Mouse (Mus musculus) stomach, embryonic 16.5 days (tissue): ENCODE data around the gene Rgl3. TPM values are rescaled to one million over a fixed set of nuclear protein-coding genes. Genes with fewer than 3 reads are reported as not detected.
A peak's percentile ranks its signal among the peaks of the same experiment; 100 is the strongest.

Source experiments
- ATAC-seq: fragments of 200-750 bp; cut with Nextera tagmentation; 2 replicates; pipeline ENCODE4 v1.8.0; 2017; ENCODE audit warnings: moderate number of reproducible peaks, moderate TSS enrichment; ENCODE audit not compliant: insufficient read depth, low FRiP score
- H3K27ac ChIP-seq: fragments of 300-500 bp; sonication (generic); 2 replicates; pipeline ENCODE4 v1.5.1; 2014; ENCODE audit warnings: low read length
- H3K27me3 ChIP-seq: fragments of 300-500 bp; sonication (generic); 2 replicates; pipeline ENCODE4 v1.6.1; 2014; ENCODE audit warnings: low read length, control low read depth, mixed read lengths; ENCODE audit not compliant: control insufficient read depth, insufficient read depth
- H3K36me3 ChIP-seq: fragments of 300-500 bp; sonication (generic); 2 replicates; pipeline ENCODE4 v1.6.1; 2014; ENCODE audit warnings: low read length; ENCODE audit not compliant: control insufficient read depth, insufficient read depth
- H3K4me1 ChIP-seq: fragments of 300-500 bp; sonication (generic); 2 replicates; pipeline ENCODE4 v1.6.1; 2014; ENCODE audit warnings: low read length, control low read depth, mixed read lengths; ENCODE audit not compliant: control insufficient read depth, insufficient read depth
- H3K4me2 ChIP-seq: fragments of 300-500 bp; sonication (generic); 2 replicates; pipeline ENCODE4 v1.6.1; 2014; ENCODE audit warnings: low read depth, low read length, mixed read lengths
- H3K4me3 ChIP-seq: fragments of 300-500 bp; sonication (generic); replicated peaks from 2 replicates; pipeline ENCODE4 v1.5.1; 2014; ENCODE audit warnings: mild to moderate bottlenecking, low read length
- H3K9ac ChIP-seq: fragments of 300-500 bp; sonication (generic); 2 replicates; pipeline ENCODE4 v1.6.1; 2014; ENCODE audit warnings: low read length
- H3K9me3 ChIP-seq: fragments of 300-500 bp; sonication (generic); replicated peaks from 2 replicates; pipeline ENCODE4 v1.6.1; 2016; ENCODE audit warnings: low read length, control low read depth; ENCODE audit not compliant: control insufficient read depth
- WGBS: fragments of 180-500 bp; shearing (Covaris S2); extraction: QIAGEN DNeasy Blood & Tissue Kit; methylation state at CpG from one replicate; pipeline ENCODE4 v1.1.7; 2014; 5-methylcytosine and 5-hydroxymethylcytosine counted together
- polyA plus RNA-seq: library from polyadenylated mRNA; unstranded; fragments of >200 nt; fragmentation: Nextera tagmentation; extraction: Ambion mirVana; gene quantifications from 2 replicates; pipeline ENCODE4 v1.2.1, GENCODE M21; 2015

Gene Rgl3
- polyA plus RNA-seq, 1 experiment from 2014 or later = 6.2 TPM

DNA sequence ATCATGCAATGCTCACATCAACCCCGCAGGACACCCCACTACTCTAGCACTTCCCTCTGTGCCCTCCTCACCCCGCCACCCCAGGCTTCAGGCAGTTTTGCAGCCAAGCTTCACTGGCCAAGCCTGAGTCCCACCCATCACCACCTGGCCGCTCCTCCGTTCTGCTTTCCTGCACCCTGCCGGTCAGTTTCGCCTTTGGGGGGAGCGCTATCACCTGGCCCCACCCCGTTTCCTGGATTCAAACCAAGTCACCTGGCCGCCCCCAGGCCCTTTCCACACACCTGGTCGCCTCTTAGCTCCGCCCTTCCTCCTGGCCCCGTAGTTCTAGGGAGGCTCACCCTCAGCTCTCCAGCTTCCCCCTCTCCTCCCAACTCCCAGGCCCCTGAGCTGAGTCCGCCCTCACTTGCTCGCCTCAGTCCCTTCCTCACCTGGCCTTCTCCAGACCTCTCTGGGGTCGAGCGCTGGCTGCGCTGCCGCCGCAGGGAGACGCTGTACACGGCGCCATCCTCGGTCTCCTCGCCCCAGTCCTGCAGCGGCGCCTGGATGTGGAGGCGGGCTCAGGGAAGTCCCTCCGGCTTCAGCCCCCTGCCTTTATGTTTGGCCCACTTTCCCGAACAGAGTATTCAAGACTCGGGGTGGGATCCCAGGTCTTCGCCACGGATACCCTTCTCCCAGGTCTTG lies 685 bp downstream of the Rgl3 start:
- peak overlapping the region; percentile 77 for H3K4me2 ChIP-seq
- H3K4me1 ChIP-seq = peaks cover 15% of the 10 kb centered on the region
- peak overlapping the region; percentile 52 for H3K4me3 ChIP-seq
- H3K9me3 ChIP-seq = no peaks in the 10 kb centered on the region
- peak overlapping the region; percentile 66 for H3K9ac ChIP-seq
- ATAC-seq = peak; percentile 54; the same call in 1 of the 2 replicates
- 1% methylated on average over 32 of the region's 32 CpGs for WGBS
- no peak overlapping the region for H3K27ac ChIP-seq
- no peaks in the 10 kb centered on the region for H3K36me3 ChIP-seq
- peaks cover 58% of the 10 kb centered on the region for H3K27me3 ChIP-seq

DNA sequence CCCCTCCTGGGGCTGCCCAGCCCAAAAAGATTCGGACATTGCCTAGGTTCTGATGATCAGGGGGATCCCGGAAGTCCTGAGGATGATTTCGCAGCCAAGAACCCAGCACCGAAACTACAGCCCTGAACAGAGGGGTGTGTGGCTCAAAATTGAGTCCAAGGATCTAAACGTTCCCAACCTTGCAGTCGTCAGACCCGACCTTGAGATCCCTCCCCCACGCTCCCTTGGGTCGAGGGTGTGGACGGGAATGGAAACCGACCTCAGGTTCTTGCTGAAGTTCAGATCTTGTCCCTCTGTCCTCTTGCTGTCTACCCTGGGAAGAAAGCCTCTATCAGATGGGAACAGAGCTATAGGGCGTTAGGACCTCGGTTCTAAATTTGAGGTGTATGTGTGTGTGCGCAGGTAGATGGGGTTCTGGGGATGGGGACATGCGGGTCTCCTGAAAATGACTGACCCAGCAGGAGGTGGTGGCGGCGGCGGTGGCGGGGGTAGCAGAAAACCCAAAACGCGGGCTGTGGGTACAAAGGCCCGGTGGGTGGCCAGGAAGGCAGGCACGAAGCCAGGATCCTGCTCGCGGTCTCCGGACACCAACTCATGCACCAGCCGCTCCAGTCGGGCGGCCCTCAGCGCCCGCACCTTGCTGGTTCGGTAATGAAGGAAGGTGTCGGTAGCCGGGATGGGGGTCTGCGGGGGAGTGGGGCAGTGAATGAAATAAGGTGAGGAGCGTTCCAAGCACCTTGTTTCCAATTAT lies 1.5 kb downstream of the Rgl3 start:
- WGBS = 11% methylated on average over 36 of the region's 36 CpGs
- no peak overlapping the region for H3K9ac ChIP-seq
- ATAC-seq = no peak
- H3K27me3 ChIP-seq = peaks cover 58% of the 10 kb centered on the region
- H3K4me1 ChIP-seq = peaks cover 15% of the 10 kb centered on the region
- no peaks in the 10 kb centered on the region for H3K9me3 ChIP-seq
- no peaks in the 10 kb centered on the region for H3K36me3 ChIP-seq
- H3K4me3 ChIP-seq = peak overlapping the region; percentile 52
- H3K27ac ChIP-seq = no peak overlapping the region
- H3K4me2 ChIP-seq = peak overlapping the region; percentile 77

DNA sequence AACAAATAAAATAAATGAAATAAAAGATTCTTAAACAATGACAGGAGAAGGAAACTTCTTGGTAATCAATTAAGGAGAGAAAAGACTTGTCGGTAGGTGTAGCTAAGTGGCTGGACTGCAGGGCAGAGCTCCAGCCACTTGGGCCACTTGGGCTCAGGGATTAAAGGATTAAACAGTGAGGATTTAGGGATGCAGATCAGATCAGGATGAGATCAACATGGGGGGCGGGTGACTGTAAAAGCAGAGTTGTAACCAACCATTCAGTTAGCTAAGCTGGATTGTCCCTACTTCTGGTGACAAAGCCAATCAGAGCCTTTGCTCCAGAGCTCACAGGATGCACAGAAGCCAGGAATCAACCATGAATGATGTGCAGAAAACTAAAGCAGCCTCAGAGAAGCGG lies 5.3 kb downstream of the Rgl3 start:
- WGBS = 24% methylated on average over 3 of the region's 3 CpGs
- H3K36me3 ChIP-seq = no peaks in the 10 kb centered on the region
- no peak overlapping the region for H3K4me2 ChIP-seq
- H3K4me3 ChIP-seq = no peak overlapping the region
- peaks cover 23% of the 10 kb centered on the region for H3K27me3 ChIP-seq
- H3K9me3 ChIP-seq = no peaks in the 10 kb centered on the region
- H3K9ac ChIP-seq = no peak overlapping the region
- H3K4me1 ChIP-seq = 0 out of 2 replicates have a peak, but pooled peaks cover 9% of the 10 kb centered on the region
- no peak overlapping the region for H3K27ac ChIP-seq
- no peak for ATAC-seq

DNA sequence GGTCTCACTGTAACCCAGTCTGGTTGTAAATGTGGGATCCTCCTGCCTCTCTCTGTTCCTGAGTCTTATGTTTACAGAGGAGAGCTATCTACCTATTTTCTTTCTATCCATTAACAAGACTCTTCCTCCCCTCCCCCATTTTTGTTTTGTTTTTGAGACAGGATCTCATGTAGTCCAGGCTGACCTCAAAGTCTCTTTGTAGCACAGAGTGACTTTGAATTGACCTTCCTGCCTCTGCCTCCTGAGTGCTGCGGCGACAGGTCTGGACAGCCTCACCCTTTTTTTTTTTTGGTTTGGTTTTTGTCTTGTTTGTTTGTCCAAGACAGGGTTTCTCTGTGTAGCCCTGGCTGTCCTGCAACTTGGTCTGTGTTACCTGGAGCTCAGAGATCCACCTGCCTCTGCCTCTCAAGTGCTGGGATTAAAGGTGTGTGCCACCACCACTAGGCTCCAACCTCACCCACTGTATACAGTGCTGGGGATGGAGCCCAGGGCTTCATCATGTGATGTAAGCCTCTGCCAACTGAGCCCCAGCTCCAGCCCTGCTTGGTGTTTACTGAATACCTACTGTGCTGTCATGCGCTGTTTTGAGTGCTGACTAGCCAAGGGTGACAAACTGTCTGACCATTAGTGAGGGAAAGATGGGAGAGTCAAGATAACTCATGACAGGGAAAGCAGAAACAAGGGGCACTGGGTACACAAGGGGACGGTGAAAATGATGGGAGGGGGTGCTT lies 10.7 kb downstream of the Rgl3 start:
- Histone ChIP-seq H3K4me2 (no peak overlapping the region), H3K36me3 (no peaks in the 10 kb centered on the region), H3K4me1 (no peaks in the 10 kb centered on the region), H3K27ac (no peak overlapping the region), H3K9ac (no peak overlapping the region), H3K4me3 (no peak overlapping the region), H3K27me3 (no peaks in the 10 kb centered on the region; the same call in 1 of the 2 replicates), H3K9me3 (no peaks in the 10 kb centered on the region)
- no peak for ATAC-seq
- WGBS = 92% methylated on average over 4 of the region's 4 CpGs

DNA sequence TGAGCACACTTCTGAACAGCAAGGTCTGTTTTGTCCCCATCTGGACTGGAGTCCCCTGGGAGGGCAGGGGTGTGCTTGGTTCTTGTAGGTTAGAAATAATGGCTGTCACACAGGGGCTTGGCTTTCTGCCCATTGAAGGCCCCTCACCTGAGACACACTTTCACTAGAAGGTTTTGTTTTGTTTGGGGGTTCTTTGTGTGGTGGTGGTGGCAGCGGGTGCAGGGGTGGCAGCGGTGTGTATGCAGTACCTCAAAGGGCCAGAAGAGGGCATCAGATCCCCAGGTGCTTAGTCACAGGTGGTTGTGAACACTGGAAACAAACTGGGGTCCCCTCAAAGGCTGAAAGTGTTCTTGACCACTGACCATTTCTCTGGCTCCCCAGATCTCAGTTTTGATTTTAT lies 11.3 kb downstream of the Rgl3 start:
- Histone ChIP-seq H3K9ac (no peak overlapping the region), H3K4me1 (no peaks in the 10 kb centered on the region), H3K4me3 (no peak overlapping the region), H3K9me3 (no peaks in the 10 kb centered on the region), H3K36me3 (no peaks in the 10 kb centered on the region), H3K4me2 (no peak overlapping the region), H3K27me3 (no peaks in the 10 kb centered on the region; the same call in 1 of the 2 replicates), H3K27ac (no peak overlapping the region)
- no peak for ATAC-seq
- 30% methylated on average over 2 of the region's 2 CpGs for WGBS

DNA sequence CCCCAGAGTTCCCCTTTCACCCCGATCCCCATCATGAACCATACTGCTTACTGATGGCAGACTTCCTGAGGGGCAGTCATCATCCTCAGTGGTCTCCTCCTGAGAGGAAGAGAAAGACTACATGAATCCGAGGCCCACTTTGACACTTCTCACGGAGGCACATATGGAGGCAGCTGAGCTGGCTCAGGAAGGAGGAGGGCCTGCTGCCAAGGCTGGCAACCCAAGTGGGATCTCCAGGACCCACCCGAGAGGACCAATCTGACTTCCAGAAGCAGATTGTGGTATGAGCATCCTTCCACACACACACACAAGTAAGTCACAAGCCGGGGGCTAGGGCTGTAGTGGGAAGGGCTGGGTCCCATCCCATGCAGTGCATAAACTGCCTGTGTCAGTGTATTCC lies 11.9 kb downstream of the Rgl3 start:
- Histone ChIP-seq H3K4me3 (no peak overlapping the region), H3K9me3 (no peaks in the 10 kb centered on the region), H3K4me1 (no peaks in the 10 kb centered on the region), H3K9ac (no peak overlapping the region), H3K27ac (no peak overlapping the region), H3K4me2 (no peak overlapping the region), H3K27me3 (no peaks in the 10 kb centered on the region; the same call in 1 of the 2 replicates), H3K36me3 (no peaks in the 10 kb centered on the region)
- 87% methylated on average over 5 of the region's 5 CpGs for WGBS
- ATAC-seq = no peak

DNA sequence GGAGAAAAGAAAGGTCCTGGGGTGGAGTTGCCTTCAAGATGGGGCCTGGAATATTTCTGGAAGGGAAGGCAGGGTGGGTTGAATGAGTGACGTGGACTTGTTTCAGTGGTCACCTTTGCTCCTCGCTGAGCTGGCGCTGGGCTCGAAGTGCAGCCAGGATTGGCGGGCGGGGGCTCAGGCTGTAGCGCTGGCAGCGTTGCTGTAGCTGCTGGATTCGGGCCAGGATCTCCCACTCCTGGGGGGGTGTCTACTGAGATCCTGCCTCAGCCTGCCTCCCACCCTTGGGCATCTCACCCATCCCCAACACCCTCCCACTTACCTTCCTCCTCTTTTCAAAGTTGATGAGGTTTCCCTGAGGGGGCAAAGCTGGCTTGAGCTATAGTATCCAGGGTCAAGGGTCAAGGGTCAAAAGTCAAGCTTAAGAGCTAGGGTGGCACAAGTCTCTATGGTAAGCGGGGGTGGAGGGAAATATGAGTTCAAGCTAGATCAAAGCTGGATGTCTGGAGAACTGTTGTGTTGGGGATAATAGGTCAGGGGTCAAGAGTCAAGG lies 12.5 kb downstream of the Rgl3 start:
- Histone ChIP-seq H3K4me1 (no peaks in the 10 kb centered on the region), H3K36me3 (no peaks in the 10 kb centered on the region), H3K9ac (no peak overlapping the region), H3K27ac (no peak overlapping the region), H3K9me3 (no peaks in the 10 kb centered on the region), H3K4me2 (no peak overlapping the region), H3K4me3 (no peak overlapping the region), H3K27me3 (no peaks in the 10 kb centered on the region; the same call in 1 of the 2 replicates)
- 86% methylated on average over 10 of the region's 10 CpGs for WGBS
- ATAC-seq = no peak

DNA sequence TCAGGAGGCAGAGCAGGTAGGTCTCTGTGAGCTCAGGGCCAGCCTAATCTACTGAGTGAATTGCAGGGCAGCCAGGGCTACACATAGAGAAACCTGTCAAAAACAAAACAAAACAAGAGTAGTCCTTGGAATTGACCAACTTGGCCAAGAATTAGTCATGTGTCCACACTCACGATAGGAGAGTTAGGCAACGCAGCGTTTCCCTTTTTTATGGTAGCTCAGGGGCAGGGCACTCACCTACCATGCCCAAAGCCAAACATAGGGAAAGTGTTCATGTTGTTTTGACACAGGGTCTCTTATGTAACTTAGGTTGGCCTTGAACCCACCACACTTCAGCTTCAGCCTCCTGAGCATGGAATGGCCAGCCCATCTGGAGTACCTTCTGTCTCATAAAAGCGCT lies 19.9 kb downstream of the Rgl3 start:
- H3K4me2 ChIP-seq = no peak overlapping the region
- H3K9ac ChIP-seq = no peak overlapping the region
- no peak for ATAC-seq
- H3K9me3 ChIP-seq = no peaks in the 10 kb centered on the region
- H3K4me1 ChIP-seq = no peaks in the 10 kb centered on the region
- no peak overlapping the region for H3K4me3 ChIP-seq
- 87% methylated on average over 4 of the region's 4 CpGs for WGBS
- no peak overlapping the region for H3K27ac ChIP-seq
- H3K27me3 ChIP-seq = no peaks in the 10 kb centered on the region
- H3K36me3 ChIP-seq = no peaks in the 10 kb centered on the region

DNA sequence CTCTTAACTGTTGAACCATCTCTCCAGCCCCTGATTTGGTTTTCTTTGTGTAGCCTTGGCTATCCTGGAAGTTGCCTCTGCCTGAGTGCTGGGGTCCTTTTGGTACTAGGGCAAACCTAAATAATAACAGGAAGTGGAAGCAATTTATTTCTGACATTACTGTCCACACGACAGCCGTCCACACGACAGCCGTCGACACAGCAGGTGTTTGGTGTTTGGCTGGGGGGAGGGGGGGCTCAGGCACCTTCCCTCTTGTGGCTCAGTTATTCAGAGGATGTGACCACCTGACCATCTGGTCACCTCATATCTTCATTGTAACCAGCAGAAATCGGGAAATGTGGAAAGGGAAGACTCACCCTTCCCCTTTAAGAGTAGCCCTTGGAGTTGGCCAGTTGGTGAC lies 20.4 kb downstream of the Rgl3 start:
- Histone ChIP-seq H3K27ac (no peak overlapping the region), H3K27me3 (no peaks in the 10 kb centered on the region), H3K4me3 (no peak overlapping the region), H3K9ac (no peak overlapping the region), H3K4me1 (no peaks in the 10 kb centered on the region; the same call in 1 of the 2 replicates), H3K9me3 (no peaks in the 10 kb centered on the region), H3K4me2 (no peak overlapping the region), H3K36me3 (no peaks in the 10 kb centered on the region)
- no peak for ATAC-seq
- WGBS = 39% methylated on average over 6 of the region's 6 CpGs
